Mouse (Mus musculus): ENCODE results near the gene Cd8a. TPM values are rescaled to one million over a fixed set of nuclear protein-coding genes. Genes with fewer than 3 reads are reported as not detected.

The Cd8a gene
- total RNA-seq, 1 experiment from 2014 or later: 0.27 TPM

DNA sequence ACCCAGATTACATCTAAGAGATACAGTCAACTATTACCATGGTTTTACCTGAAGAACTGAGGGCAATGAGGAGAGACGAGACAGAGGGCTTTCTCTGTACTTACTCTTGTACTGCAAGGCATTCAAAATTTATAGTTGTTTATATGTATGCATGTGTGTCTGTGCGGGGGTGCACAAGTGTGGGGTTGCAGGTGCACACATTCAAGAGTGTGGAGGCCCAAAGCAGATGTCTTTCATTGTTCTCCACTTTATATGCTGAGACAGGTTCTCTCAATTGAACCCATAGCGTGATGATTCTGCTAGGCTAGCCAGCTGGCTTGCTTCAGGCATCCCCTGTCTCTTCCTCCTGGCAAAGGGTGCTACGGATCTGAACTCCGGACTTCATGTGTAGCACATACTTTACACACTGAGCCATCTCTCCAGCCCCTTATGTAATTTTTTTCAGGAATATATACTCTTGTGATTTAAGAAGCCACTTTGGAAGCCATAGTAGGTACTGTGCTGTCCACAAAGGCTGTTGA lies 2.1 kb upstream of the Cd8a start:
- DNase-seq: no peak

DNA sequence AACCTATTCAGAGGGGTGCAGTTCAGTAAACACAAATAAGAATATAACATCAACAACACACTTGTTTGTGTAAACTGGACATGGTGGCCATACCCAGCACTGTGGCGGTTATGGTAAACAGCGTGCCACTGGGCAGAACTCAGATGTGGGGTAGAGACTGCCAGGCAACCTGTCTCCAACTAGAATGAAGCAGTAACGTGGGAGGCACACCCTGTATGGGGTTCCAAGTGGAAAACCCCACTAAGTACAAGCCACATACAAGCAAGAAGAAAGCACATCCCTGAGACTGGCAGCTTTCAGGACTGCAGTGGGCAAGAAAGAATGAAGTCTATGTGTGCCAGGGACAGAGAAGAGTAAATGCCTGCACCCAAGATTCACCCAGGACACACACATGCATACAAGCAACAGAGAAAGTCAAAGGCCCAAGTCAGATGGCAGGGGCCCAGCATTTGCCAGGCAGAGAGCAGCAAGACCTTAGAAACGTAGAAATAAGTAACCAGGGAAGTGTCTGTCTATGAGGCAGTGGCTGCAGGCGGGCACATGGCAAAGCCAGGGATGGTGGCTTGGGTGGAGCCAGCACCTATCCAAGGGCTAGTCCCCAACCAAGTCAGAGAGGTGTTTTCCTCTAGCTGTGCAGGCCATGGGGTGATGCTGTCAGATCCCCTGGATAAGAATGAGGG lies 1.0 kb upstream of the Cd8a start:
- DNase-seq: no peak

DNA sequence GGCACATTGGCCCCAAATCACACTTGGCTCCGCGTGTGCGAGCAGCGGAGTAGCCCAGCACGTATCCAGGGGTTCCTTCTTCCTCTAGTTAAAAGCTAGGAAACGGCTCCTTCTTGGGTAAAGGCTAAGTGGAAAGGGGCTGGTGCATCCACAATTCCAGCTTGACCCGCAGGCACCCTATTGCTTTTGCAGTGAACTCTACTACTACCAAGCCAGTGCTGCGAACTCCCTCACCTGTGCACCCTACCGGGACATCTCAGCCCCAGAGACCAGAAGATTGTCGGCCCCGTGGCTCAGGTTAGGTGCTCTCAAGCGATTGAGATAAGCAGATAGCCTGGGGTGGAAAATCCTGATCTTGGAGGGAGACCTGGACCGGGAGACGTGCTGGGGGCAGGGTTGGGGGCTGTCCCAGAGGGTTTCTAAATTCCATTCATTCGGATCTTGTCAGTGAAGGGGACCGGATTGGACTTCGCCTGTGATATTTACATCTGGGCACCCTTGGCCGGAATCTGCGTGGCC lies 1.1 kb downstream of the Cd8a start:
- no peak for DNase-seq

DNA sequence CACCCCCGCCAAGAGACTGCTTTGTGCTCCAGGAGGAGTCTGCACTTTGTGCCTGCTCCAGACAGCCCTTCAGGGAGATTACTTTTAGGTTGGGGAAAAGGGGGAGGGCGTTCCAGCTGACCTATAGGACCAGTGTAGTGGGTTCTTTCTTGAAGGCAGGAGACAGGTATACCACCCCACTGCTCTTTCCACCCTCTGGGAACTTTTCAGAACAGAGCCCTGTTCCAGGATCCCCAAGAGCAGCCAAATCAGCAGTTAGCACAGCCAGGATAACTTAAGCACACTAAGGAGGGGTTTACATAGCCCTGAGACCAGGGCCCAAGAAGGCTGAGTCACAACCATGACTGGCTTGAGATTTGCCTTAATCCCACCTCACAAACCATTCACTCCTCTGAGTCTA lies 1.7 kb downstream of the Cd8a start:
- DNase-seq: no peak

DNA sequence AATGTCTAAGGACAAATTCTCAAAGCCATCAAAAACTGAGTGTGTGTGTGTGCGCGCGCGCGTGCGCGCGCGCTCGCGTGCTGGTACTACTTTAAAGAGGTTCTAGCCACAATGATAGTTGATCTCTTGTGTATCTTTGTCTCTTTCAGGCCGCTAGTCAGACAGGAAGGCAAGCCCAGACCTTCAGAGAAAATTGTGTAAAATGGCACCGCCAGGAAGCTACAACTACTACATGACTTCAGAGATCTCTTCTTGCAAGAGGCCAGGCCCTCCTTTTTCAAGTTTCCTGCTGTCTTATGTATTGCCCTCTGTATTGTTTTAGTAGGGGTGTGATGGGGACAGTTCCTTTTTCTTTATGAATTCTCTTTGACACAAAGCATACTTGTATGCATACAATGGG lies 3.5 kb downstream of the Cd8a start:
- DNase-seq: no peak

DNA sequence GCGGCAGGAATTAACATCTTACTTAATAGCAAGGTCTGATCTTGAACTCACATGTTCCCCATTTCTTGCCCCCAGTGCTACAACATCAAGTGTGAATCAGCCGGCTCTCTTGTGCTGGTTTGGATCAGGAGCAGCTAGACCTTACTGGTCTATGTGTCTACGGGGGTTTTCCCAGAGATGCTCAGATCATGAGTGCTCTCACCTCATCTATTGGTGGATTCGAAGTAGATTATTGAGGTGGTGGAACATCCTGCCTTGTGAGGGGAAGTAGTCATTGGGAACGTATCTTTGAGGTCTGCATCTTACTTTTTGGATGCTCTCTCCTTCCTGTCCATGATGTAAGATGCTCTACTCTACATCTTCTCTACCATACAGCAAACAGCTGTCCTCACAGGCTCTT lies 8.4 kb downstream of the Cd8a start:
- DNase-seq: no peak

DNA sequence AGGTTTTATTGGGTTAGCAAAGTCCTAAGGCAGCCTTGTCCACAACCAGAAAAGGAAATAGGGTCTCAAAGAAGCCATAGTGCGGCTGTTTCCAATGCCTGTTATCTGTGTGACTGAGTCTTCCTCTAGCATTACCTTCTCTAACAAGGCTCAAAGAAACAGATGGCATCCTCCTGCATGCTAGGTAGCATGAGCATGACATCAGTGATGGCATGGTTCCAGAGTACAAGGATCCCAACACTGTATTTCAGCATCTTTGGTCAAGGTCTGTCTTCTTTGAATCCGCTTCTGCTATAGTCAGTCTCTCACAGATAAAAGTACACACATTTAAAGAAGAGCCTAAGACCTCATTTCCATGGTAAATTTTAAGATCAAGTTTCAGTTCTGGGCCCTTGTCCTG lies 17.3 kb downstream of the Cd8a start:
- no peak for DNase-seq

DNA sequence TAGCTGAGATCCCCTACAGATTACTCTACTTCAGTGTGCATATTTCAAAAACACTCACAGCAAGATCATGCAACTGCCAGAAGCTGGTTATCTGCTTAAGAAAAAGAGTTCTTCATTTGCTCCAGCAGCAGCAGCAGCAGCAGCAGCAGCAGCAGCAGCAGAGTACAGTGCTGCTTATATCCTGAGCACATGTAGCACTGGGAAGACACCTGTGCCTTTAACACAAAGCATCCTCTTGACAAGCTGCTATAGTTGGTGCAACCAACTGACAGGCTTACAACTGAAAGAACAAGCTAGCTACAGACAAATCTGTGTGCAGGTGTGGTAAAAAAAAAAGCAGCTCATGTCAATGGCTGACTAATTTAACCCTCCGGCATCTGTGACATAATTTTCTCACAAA lies 22.8 kb downstream of the Cd8a start:
- DNase-seq: no peak

DNA sequence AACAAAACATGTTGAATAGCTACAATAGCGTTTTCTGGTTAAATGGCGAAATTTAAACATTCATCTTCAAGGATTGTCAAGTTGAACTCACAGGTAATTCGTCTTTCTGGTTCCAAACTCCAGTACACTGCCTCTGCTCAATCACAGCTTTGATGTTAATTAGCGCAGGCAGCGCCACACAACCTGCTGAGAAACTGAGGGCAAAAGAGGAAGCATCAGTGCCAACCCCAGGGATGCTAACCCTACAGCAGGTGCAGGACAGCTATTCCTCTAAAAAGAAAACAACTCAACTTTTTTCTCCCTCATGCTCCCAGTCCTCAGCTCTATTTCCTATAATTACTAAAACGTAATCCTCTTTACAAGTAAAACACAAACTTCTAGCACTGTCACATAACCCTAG lies 23.5 kb downstream of the Cd8a start:
- DNase-seq: no peak

DNA sequence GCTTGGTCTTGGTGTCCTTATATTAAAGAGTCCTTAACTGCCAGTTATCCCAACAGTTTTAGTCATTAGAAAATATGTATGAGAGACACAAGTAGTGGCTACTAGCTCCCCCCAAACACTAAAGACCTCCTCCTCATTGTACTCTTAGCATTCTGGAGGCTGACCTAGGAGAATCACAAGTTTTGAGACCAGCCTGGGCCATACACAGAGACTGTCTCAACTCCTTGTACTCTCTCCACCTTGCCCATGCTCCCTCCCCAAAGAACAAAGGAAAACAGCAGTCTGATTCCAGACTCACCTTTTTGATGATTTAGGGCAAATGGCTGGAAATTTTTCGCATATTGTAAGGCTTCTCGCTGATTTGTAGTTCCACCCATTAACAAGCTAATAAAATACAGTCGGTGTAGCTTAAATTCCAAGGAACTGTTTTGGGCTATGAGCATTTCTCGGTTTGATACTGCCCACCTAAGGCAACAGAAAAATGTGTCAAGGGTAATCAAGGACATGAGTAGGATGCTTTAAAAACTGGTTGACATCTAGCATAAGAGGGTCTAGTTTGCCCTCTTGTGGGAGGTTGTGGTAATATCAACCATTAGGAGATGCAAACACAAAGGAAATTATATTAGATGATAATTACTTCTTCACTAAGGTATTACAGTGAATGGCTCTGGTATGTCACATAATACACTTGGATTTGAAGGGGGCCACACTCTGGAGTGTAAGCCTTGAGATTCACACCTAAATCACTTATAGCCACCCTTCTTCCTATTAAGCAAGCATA lies 25.8 kb downstream of the Cd8a start:
- no peak for DNase-seq

DNA sequence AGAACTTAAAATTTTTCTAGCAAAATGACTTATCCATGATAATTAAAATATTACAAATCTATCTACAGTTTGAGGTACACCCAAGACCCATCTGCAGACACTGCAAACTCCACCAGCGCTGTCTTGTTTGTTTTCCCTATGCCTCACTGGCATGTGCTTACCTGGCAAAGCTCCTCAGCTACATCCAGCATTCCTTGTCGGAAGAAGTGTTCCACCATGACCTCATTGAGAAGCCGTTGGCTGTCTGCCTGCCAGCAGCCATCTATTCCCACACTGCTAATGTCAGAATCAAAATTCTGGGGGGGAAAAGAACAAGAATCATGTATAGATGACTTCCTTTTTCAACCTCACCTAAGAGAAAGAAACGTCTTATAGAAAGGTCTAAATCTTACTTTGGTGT lies 41.4 kb downstream of the Cd8a start:
- DNase-seq: no peak

DNA sequence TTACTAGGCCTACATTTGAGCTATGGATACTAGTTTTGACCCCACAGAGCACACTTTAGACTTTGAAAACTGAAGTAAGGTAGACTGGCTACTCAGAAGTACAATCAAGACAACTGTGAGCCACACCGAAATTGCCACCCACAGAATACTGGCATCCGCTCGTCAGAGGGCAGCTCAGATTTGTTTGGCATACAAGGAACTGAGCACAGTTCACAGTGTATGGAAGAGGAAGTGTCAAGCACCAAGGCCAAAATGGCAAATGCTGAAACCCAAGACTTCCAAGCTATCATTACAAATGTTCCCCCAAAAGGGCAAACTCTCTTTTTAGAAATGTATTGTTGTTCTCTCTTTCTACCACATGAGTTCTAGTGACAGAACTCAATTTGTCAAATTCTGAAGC lies 42.2 kb downstream of the Cd8a start:
- DNase-seq: no peak

DNA sequence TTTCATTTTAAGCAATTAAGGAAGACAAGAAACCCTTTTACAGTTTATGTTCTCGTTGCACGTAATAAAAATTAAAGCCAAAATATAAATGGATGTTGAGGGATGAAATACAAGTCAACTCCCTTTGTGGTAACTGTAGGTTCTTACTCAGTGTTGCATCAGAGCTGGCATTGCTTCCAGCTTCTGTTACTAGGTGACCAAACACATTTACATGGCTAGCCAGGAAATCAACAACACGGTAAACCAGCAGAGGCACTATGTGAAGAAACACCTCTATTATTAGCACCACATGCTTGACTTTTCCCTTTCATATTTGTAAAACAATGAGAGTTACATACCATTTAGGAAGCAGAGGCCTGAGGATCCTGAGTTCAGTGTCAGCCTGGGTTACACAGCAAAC lies 45.6 kb downstream of the Cd8a start:
- DNase-seq: no peak

DNA sequence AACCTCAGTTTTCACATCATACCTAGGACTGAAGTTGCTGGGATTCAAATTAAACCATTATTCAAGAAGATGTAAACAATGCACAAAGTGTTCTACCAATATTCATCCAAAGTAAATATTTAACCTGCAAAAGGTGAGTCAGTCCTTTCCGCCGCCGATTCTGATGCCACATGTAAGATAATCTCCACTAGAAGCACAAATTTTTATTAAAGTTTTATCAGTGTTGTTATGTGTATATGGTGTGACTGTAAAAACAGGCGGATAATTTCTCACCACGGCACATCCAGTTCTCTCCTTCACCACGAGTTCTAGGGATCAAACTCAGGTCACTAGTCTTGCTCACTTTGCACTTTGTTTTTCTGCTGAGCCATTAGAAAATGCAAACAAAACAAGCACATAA lies 47.6 kb downstream of the Cd8a start:
- DNase-seq: no peak

DNA sequence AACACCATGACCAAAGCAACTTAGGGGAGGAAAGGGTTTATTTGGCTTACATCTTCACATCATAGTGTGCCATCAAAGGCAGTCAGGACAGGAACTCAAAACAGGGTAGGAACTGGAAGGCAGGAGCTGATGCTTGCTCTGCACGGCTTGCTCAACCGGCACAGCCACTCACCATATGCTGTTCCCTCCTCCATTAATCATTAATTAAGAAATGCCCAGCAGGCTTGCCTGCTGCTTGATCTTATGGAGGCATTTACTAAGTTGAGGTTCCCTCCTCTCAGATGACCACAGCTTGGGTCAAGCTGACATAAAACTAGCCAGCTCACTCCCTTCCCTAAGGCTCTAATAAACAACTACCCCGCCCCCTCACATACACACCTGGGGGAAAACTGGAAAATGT lies 48.9 kb downstream of the Cd8a start:
- no peak for DNase-seq

DNA sequence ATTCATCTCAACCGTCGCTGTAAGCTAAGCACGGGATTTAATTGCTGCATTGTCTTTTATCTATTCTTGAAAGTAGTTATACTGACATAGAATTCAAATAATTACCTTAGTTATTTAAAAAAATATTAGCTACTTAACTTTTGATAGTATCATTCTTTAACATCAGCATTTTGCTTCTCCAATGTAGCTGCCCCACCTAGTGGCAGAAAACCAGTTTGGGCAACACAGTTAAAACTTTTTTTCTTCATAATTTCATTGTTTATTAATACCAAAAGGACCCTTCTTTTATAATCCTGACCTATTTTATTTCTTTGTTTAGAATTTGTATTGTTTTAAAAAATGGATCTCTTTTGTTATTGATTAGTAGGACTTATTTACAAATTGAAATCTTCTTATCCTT lies 49.9 kb downstream of the Cd8a start:
- peak; percentile 28 for DNase-seq

DNA sequence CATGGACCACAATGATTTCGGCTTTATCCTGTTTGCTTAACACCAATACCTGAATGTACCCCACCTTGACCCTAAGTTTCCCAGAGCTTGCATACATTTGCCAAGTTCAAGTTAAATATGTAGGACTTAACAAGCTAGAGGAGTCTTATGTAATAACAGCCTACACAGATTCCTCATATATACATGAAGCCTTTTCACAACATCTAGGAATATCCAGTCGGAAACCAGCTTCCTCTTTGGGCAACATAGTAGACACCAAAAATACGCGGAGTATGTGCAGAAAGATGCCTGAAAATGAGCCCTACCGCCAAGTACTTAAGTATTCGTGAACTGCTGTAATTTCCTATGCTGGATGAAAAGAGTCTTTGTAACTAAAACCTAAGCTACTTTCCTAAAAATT lies 52.5 kb downstream of the Cd8a start:
- DNase-seq: no peak

DNA sequence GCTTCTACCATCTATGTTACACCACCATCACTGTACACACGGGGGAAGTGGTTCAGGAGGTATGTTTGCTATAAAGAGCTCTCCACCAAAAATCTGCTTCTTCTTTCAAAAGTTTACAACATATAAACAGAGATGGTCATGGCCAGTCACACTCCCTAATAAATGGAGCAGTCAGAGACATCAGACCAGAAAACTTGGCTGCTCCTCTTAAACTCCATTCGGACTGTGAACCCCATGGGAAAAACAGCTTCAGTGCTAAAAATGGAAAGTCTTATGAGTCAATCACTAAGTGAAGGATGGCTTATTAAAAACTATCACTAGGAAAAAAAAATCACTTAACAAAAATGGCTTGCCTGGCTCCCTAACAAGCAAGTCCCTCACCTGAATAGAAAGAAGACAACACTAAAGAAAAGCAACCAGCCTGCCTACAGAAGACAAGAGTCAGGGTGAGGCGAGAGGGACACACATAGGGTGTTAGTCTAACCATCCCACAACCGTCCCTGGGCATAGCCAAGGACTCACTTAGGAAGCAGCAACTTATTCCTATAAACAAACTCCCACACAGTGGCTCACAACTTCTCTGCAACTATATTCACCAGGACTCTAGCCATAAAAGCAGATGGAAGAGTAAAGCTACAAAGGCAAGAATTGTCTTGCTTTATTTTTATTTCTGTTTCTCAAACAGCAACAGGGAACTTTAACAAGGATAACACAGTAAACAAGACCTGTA lies 54.9 kb downstream of the Cd8a start:
- DNase-seq: no peak

Other genes starting within 250 kb of the Cd8a start
- gene Thnsl2, start 229.0 kb upstream of the Cd8a start, total RNA-seq (2021): 15.9 and 22.8 TPM in 2 replicates
- gene Fabp1, start 173.6 kb upstream of the Cd8a start, total RNA-seq (2021): 55.1 TPM in 1 of 2 replicates, not detected in the other
- gene Krcc1, start 101.8 kb upstream of the Cd8a start, total RNA-seq (2021): 74.3 and 76.3 TPM in 2 replicates
- gene Smyd1, start 51.2 kb upstream of the Cd8a start, total RNA-seq (2021): 0.30 TPM in 1 of 2 replicates, not detected in the other
- not detected in 2 replicates for gene Cd8b1, start 50.6 kb upstream of the Cd8a start, total RNA-seq (2021)
- gene Rmnd5a, start 67.2 kb downstream of the Cd8a start, total RNA-seq (2021): 91.9 and 102 TPM in 2 replicates
- 32.3 and 41.0 TPM in 2 replicates for gene Rnf103, start 120.5 kb downstream of the Cd8a start, total RNA-seq (2021)
- gene Chmp3, start 170.4 kb downstream of the Cd8a start, total RNA-seq (2021): 109 and 133 TPM in 2 replicates

All from adrenal gland, postnatal 25 days (tissue).